Mouse (Mus musculus): ENCODE results near the gene Ost4. TPM values are rescaled to one million over a fixed set of nuclear protein-coding genes. Genes with fewer than 3 reads are reported as not detected.
"Not testable (repeated sequence)": the region's sequence is repeated elsewhere in the genome, so short reads cannot be mapped to it uniquely, and the experiment has no call there.

The Ost4 gene
- total and polyA plus RNA-seq, 2 experiments from 2014 or later = 179 to 224 TPM

GRCm38 (mm10) chr5:30888337-30889087 is 19.1 kb downstream of the Ost4 start, which contains the start of gene Agbl5:
TSS of gene Agbl5 (plus strand) at chr5:30888694.
- DNase-seq (ENCODE audit: low spot score) (peak; percentile 97), ATAC-seq (peak; percentile 93)
- Histone ChIP-seq H3K4me3 (ENCODE audit: low read length) (peak within 1 kb of the TSS; percentile 80), H3K9ac (replicated peaks; ENCODE audit: low read length) (peak within 1 kb of the TSS; percentile 84), H3K27me3 (ENCODE audit: insufficient read depth, low read length) (no peaks in the 10 kb centered on the region), H3K27ac (peak within 1 kb of the TSS; percentile 97), H3K4me1 (ENCODE audit: insufficient read depth, low read length) (peaks cover 5% of the 10 kb centered on the region; the same call in 1 of the 2 replicates), H3K36me3 (ENCODE audit: insufficient read depth, low read length) (peaks cover 24% of the 10 kb centered on the region), H3K9me3 (ENCODE audit: low read length) (no peaks in the 10 kb centered on the region), H3K4me2 (ENCODE audit: low read depth, low read length) (peak within 1 kb of the TSS; percentile 93)
- under 1% methylated on average over 39 of the region's 42 CpGs for WGBS
- TF ChIP-seq CTCF (IDR thresholded peaks at IDR 0.05; ENCODE audit: low read depth) = no peak

- ATAC-seq = peak; percentile 81
- WGBS = under 1% methylated on average over 28 of the region's 28 CpGs
These were observed 19.7 kb downstream of the Ost4 start for GRCm38 (mm10) chr5:30887858-30888336.

GRCm38 (mm10) chr5:30887331-30887761 is 20.2 kb downstream of the Ost4 start:
- DNase-seq (ENCODE audit: low spot score) = peak; percentile 90
- peak; percentile 50 for ATAC-seq
- 1% methylated on average over 19 of the region's 19 CpGs for WGBS
- H3K27me3 ChIP-seq (ENCODE audit: insufficient read depth, low read length) = no peaks in the 10 kb centered on the region
- peak overlapping the region; percentile 93 for H3K4me2 ChIP-seq (ENCODE audit: low read depth, low read length)
- H3K9ac ChIP-seq (replicated peaks; ENCODE audit: low read length) = peak overlapping the region; percentile 84
- peaks cover 5% of the 10 kb centered on the region; the same call in 1 of the 2 replicates for H3K4me1 ChIP-seq (ENCODE audit: insufficient read depth, low read length)
- H3K27ac ChIP-seq = peak overlapping the region; percentile 97
- peak overlapping the region; percentile 80 for H3K4me3 ChIP-seq (ENCODE audit: low read length)
- peak; percentile 22; the same call in 1 of the 2 replicates for TF ChIP-seq CTCF (IDR thresholded peaks at IDR 0.05; ENCODE audit: low read depth)
- peaks cover 13% of the 10 kb centered on the region for H3K36me3 ChIP-seq (ENCODE audit: insufficient read depth, low read length)
- H3K9me3 ChIP-seq (ENCODE audit: low read length) = no peaks in the 10 kb centered on the region

More at GRCm38 (mm10) chr5:30887858-30888336, 19.7 kb downstream of the Ost4 start:
- H3K4me2 ChIP-seq (ENCODE audit: low read depth, low read length) = peak overlapping the region; percentile 93
- no peak for TF ChIP-seq CTCF (IDR thresholded peaks at IDR 0.05; ENCODE audit: low read depth)
- peak; percentile 97 for DNase-seq (ENCODE audit: low spot score)
- H3K36me3 ChIP-seq (ENCODE audit: insufficient read depth, low read length) = peaks cover 18% of the 10 kb centered on the region
- no peaks in the 10 kb centered on the region for H3K27me3 ChIP-seq (ENCODE audit: insufficient read depth, low read length)
- H3K9me3 ChIP-seq (ENCODE audit: low read length) = no peaks in the 10 kb centered on the region
- H3K4me1 ChIP-seq (ENCODE audit: insufficient read depth, low read length) = peaks cover 5% of the 10 kb centered on the region; the same call in 1 of the 2 replicates
- H3K9ac ChIP-seq (replicated peaks; ENCODE audit: low read length) = peak overlapping the region; percentile 84
- peak overlapping the region; percentile 97 for H3K27ac ChIP-seq
- H3K4me3 ChIP-seq (ENCODE audit: low read length) = peak overlapping the region; percentile 80

- H3K36me3 ChIP-seq (ENCODE audit: insufficient read depth, low read length) = peaks cover 7% of the 10 kb centered on the region; the same call in 1 of the 2 replicates
- H3K27me3 ChIP-seq (ENCODE audit: insufficient read depth, low read length) = no peaks in the 10 kb centered on the region
- no peaks in the 10 kb centered on the region for H3K9me3 ChIP-seq (ENCODE audit: low read length)
- peak overlapping the region; percentile 97 for H3K27ac ChIP-seq
- peak overlapping the region; percentile 80 for H3K4me3 ChIP-seq (ENCODE audit: low read length)
- peak overlapping the region; percentile 84 for H3K9ac ChIP-seq (replicated peaks; ENCODE audit: low read length)
- 26% methylated on average over 5 of the region's 5 CpGs for WGBS
- ATAC-seq = no peak
- H3K4me1 ChIP-seq (ENCODE audit: insufficient read depth, low read length) = peaks cover 5% of the 10 kb centered on the region; the same call in 1 of the 2 replicates
- DNase-seq (ENCODE audit: low spot score) = no peak
- TF ChIP-seq CTCF (IDR thresholded peaks at IDR 0.05; ENCODE audit: low read depth) = no peak
- H3K4me2 ChIP-seq (ENCODE audit: low read depth, low read length) = peak overlapping the region; percentile 93
These were observed 20.9 kb downstream of the Ost4 start for GRCm38 (mm10) chr5:30886731-30887130.

- H3K4me2 ChIP-seq (ENCODE audit: low read depth, low read length) = peak overlapping the region; percentile 93; the same call in 1 of the 2 replicates
- H3K4me1 ChIP-seq (ENCODE audit: insufficient read depth, low read length) = peaks cover 5% of the 10 kb centered on the region; the same call in 1 of the 2 replicates
- DNase-seq (ENCODE audit: low spot score) (no peak), ATAC-seq (no peak)
- no peaks in the 10 kb centered on the region for H3K9me3 ChIP-seq (ENCODE audit: low read length)
- H3K36me3 ChIP-seq (ENCODE audit: insufficient read depth, low read length) = peaks cover 3% of the 10 kb centered on the region; the same call in 1 of the 2 replicates
- H3K4me3 ChIP-seq (ENCODE audit: low read length) = peak overlapping the region; percentile 80; the same call in 1 of the 2 replicates
- H3K27me3 ChIP-seq (ENCODE audit: insufficient read depth, low read length) = no peaks in the 10 kb centered on the region
- WGBS = 45% methylated on average over 4 of the region's 4 CpGs
- H3K9ac ChIP-seq (replicated peaks; ENCODE audit: low read length) = no peak overlapping the region
- no peak for TF ChIP-seq CTCF (IDR thresholded peaks at IDR 0.05; ENCODE audit: low read depth)
- no peak overlapping the region for H3K27ac ChIP-seq
These were observed 21.4 kb downstream of the Ost4 start for GRCm38 (mm10) chr5:30886209-30886608.

- not testable (repeated sequence) for H3K27ac ChIP-seq; H3K9me3 ChIP-seq (ENCODE audit: low read length); DNase-seq (ENCODE audit: low spot score); ATAC-seq; H3K4me1 ChIP-seq (ENCODE audit: insufficient read depth, low read length); H3K27me3 ChIP-seq (ENCODE audit: insufficient read depth, low read length); H3K9ac ChIP-seq (replicated peaks; ENCODE audit: low read length); H3K4me2 ChIP-seq (ENCODE audit: low read depth, low read length); H3K4me3 ChIP-seq (ENCODE audit: low read length)
- WGBS = 80% methylated on average over 4 of the region's 4 CpGs
- peaks cover 10% of the 10 kb centered on the region; the same call in 1 of the 2 replicates for H3K36me3 ChIP-seq (ENCODE audit: insufficient read depth, low read length)
These were observed 25.7 kb downstream of the Ost4 start for GRCm38 (mm10) chr5:30881839-30882238.
